Mouse (Mus musculus): ENCODE measurements around the gene Olfr281.

DNA sequence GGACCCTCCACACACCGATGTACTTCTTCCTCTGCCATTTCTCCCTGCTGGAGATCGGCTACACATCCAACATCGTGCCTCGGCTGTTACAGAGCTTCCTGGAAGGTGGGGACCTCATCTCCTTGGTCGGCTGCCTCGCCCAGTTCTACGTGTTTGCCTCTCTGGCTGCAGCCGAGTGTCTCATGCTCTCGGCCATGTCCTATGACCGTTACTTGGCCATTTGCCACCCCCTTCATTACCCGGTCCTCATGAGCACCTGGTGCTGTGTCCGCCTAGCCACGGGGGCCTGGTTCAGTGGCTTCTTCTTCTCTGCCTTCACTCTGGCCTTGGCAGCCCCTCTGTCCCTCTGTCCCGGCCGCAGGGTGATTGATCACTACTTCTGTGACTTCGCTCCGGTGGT lies 45.2 kb downstream of the Olfr281 start:
- TF ChIP-seq CTCF (IDR thresholded peaks at IDR 0.05; ENCODE audit: low read depth) (no peak), EP300 (optimal IDR thresholded peaks at IDR 0.05) (no peak)

All from stomach, postnatal 0 days (tissue).